Mouse (Mus musculus): ENCODE results near the gene Mia2. TPM values are rescaled to one million over a fixed set of nuclear protein-coding genes. Genes with fewer than 3 reads are reported as not detected.
A peak's percentile ranks its signal among the peaks of the same experiment; 100 is the strongest.

Mia2 gene
- total RNA-seq, 1 experiment from 2014 or later: 216 TPM

DNA sequence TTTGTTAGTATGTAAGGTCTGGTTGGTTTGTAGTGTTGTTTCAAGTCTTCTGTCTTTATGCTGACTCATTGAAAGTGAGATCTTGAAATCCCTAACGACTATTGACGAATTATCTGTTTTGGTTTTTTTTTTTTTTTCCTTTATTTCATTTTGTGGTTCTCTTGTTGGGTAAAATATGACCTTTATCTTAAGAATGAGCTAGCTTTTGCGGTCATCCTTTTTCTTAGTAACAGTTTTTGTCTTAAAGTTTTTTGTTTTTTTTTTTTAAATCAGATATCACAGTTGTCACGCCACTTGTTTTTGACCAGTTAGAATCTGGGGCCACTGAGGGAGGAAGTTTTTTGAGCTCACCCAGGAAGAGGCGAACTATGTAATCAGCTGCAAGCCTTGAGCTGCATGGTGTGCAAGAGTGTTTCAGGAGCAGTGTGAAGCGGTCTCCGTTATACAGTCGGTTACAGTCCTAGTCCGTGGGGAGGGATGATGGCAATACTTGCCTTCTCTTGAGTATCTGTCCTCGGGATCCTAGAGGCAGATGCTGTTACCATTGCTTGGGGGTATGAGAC is 37.9 kb downstream of the Mia2 start:
- ATAC-seq (replicated peaks in 1 of 2; ENCODE audit: insufficient read depth in 1 of 2, low FRiP score in 2 of 2, low TSS enrichment in 1 of 2, low read depth in 1 of 2, poor library complexity in 2 of 2, severe bottlenecking in 2 of 2): no peak

DNA sequence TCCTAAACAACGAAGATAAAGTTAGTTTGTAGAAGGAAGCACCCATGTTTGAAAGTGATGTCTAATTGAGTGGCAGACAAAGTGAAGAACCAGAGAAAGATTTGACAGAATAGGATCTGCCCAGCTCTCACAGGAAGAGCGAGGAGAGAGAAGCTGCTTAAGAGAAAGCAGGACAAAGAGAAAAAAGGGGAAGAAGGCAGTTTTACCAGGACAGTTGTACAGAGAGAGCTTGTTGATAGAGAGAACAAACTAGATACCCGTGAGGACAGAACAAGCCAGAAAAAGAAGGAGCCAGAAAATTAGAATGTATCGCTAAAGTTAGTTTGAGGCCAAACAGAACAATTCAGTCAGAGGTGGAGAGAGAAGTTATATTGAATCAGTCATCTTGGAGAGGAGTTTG is 39.5 kb downstream of the Mia2 start:
- no peak for ATAC-seq (replicated peaks in 1 of 2; ENCODE audit: insufficient read depth in 1 of 2, low FRiP score in 2 of 2, low TSS enrichment in 1 of 2, low read depth in 1 of 2, poor library complexity in 2 of 2, severe bottlenecking in 2 of 2)

DNA sequence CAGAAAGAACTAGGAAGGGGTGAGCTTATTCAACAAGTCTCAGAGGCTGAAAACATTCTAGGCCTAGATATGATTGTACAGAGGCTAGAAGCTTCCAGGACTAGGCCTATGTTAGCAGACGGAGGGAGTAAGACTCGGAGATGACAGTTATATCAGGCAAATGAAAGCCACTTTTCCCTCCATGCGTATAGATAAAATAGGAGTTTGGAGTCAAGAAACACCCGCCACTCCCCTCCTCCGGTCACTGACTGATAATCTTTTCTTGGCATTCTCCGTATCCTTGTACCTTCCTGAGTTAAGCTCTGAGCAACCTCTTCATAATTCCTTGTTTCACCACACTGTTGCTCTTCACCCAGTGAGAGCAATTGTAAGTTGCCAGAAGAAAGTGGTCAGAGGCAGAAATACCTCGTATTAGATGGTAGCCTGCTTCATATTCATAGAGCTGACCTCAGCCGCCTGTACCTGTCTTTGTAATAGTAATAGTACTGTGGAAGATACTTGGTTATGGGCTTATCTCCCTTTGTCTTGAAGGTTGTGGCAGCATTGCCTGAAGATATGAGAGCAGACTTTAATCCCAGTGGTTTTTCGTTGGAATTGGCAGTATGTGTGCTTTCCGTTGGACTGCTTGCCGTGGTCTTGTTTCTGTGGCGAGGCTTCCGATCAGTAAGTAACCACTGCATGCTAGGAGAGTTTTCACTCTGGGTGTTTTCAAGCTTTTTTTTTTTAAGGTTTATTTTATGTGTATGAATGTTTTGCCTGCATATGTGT is 40.1 kb downstream of the Mia2 start:
- no peak for ATAC-seq (replicated peaks in 1 of 2; ENCODE audit: insufficient read depth in 1 of 2, low FRiP score in 2 of 2, low TSS enrichment in 1 of 2, low read depth in 1 of 2, poor library complexity in 2 of 2, severe bottlenecking in 2 of 2)

DNA sequence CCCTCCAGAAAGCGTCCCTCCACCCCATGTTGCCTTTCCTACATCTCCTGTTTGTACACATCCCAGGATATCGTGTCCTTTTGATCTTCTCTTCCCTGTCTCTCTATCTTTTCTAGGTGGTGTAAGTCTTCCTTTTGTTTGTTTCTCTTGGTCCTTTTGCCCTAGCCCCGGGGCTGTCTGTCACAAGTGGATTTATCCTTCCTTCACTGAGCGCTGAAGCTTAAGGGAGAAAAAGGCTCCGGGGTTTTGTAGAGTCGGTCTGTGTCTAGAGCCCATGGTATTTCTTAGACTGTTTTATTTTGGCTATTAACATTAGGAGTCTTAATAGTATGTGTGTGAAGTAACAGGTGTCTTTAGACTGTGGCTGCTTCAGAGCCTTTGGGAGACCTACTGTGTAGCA is 41.4 kb downstream of the Mia2 start:
- ATAC-seq (replicated peaks in 1 of 2; ENCODE audit: insufficient read depth in 1 of 2, low FRiP score in 2 of 2, low TSS enrichment in 1 of 2, low read depth in 1 of 2, poor library complexity in 2 of 2, severe bottlenecking in 2 of 2): no peak

DNA sequence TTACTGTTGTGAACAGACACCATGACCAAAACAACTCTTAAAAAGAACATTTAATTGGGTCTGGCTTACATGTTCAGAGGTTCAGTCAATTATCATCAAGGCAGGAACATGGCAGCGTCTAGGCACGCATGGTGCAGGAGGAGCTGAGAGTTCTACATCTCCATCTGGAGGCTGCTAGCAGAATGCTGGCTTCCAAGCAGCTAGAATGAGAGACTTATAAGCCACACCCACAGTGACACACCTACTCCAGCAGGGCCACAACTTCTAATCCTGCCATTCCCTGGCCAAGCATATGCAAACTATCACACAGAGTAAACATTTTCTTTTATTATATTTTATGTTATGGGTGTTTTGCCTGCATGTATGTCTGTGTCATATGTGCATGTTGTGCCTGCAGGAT is 43.8 kb downstream of the Mia2 start:
- no peak for ATAC-seq (replicated peaks in 1 of 2; ENCODE audit: insufficient read depth in 1 of 2, low FRiP score in 2 of 2, low TSS enrichment in 1 of 2, low read depth in 1 of 2, poor library complexity in 2 of 2, severe bottlenecking in 2 of 2)

DNA sequence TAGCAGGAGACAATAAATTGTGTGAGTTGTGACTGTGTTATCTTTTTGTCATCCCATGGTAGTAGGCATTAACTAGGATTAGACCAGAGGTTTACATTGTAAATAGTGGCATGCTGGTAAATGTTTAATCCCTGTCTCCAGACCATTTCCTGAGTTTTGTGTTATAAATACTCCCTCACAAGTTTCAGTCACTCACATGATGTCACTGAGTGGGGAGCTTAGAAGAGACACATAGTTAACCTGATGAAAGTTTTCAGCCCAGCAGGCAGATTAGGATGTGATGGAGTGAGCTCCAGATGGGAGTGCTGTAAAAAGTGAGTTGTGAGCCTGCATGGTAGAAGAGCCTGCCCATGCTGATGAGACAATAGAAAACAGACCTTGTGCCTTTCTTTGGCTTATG is 49.5 kb downstream of the Mia2 start:
- no peak for ATAC-seq (replicated peaks in 1 of 2; ENCODE audit: insufficient read depth in 1 of 2, low FRiP score in 2 of 2, low TSS enrichment in 1 of 2, low read depth in 1 of 2, poor library complexity in 2 of 2, severe bottlenecking in 2 of 2)

DNA sequence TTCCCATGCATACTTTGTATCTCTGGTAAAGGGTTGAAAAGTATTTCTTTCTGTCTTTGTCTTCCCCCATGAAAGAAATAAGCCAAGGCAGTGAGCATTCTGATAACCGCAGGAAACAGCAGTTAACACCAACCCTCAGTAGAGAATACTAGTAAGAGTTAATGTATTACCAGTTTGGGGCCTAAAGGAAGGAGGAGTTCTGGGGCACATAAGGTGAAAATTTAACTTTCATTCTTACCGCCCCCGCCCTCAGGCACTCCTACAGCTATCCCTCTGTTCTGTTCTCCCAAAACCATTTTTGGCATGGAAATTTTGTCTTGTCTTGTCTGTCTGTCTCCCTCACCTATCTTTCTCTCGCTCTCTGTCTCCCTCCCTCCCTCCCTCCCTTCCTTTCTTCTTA is 54.1 kb downstream of the Mia2 start:
- no peak for ATAC-seq (replicated peaks in 1 of 2; ENCODE audit: insufficient read depth in 1 of 2, low FRiP score in 2 of 2, low TSS enrichment in 1 of 2, low read depth in 1 of 2, poor library complexity in 2 of 2, severe bottlenecking in 2 of 2)

DNA sequence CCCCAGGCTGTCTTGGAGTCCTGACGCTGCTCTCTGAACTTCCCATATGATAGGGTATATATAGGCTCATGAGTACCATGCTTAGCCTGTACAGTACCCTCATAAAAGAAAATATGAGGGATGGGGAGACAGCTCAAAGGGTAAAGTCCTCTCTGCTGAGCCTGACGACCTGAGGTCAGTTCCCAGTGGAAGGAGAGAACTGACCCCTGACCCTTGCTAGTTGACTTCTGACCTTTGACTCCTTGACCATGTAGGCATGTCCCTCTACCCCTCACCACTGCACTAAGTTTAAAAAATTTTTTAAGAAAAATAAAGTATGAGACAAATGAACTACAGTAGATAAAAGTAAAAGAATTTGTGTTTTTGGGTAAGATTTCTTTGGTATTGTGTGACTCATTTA is 65.5 kb downstream of the Mia2 start:
- no peak for ATAC-seq (replicated peaks in 1 of 2; ENCODE audit: insufficient read depth in 1 of 2, low FRiP score in 2 of 2, low TSS enrichment in 1 of 2, low read depth in 1 of 2, poor library complexity in 2 of 2, severe bottlenecking in 2 of 2)

DNA sequence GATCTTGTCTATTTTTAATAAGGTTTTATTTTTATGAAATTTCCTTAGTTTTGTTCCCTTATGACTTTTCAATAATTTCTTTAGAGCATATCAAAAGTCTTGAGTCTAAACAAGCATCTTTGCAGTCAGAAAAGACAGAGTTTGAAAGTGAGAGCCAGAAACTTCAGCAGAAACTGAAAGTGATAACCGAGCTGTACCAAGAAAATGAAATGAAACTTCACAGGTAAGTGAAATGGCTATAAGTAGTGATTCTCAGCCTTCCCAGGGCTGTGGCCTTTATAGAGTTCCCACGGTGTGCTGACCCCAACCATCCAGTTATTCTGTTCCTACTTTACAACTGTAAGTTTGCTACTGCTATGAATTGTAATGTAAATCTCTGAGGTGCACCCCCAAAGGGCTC is 67.2 kb downstream of the Mia2 start:
- no peak for ATAC-seq (replicated peaks in 1 of 2; ENCODE audit: insufficient read depth in 1 of 2, low FRiP score in 2 of 2, low TSS enrichment in 1 of 2, low read depth in 1 of 2, poor library complexity in 2 of 2, severe bottlenecking in 2 of 2)

DNA sequence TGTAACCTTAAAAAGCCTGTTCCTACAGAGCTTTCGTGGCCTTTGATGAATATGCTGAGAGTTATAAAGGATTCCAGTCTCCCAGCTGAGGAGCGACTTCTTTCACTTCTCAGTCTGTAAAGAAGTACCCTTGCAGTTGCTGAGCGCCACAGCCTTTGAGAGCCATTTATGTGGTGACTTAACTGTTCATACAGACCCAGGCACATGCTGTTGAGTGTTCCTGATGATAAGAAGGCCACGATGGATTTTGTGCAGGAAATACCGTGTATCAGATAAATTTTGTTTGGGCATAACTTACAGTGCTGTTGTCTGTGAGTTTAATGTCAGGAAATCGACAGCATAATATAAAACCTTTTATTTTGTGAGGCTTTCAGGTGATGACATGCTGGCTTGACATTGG is 68.9 kb downstream of the Mia2 start:
- no peak for ATAC-seq (replicated peaks in 1 of 2; ENCODE audit: insufficient read depth in 1 of 2, low FRiP score in 2 of 2, low TSS enrichment in 1 of 2, low read depth in 1 of 2, poor library complexity in 2 of 2, severe bottlenecking in 2 of 2)

DNA sequence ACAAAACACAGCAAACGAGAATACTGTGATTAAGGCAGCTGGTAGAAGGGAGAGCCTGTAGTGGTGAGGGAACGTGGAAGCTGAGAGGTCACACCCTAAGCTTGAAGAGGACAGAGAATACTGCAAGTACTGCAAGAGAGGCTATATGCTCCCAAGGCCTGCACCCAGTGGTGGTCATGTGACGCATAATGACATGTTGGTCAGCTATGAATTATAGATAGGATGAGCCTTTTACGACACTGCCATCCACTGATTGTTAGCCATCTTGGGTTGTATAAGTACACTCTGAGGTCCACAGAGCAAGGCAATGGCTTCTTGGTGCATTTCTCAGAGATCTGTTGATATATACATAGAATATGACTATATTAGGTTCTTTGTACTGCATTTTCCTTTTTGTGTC is 71.0 kb downstream of the Mia2 start:
- no peak for ATAC-seq (replicated peaks in 1 of 2; ENCODE audit: insufficient read depth in 1 of 2, low FRiP score in 2 of 2, low TSS enrichment in 1 of 2, low read depth in 1 of 2, poor library complexity in 2 of 2, severe bottlenecking in 2 of 2)

DNA sequence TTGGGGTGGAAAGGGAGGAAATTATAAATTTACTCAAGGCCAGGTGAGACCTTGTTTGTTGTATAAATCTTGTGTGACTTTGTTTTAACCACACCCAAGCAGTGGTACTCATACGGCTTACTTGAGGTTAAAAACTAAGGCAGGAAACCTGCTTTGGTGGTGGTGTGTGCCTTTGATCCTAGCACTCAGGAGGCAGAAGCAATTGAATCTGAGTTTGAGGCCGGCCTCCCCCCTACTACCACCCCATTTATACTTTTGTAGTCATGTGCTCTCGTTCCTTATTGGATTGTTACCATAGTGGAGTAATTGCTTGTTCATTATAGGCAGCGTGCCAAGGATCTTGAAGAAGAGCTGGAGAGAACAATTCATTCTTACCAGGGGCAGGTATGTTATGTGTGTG is 74.3 kb downstream of the Mia2 start:
- ATAC-seq (replicated peaks in 1 of 2; ENCODE audit: insufficient read depth in 1 of 2, low FRiP score in 2 of 2, low TSS enrichment in 1 of 2, low read depth in 1 of 2, poor library complexity in 2 of 2, severe bottlenecking in 2 of 2): no peak

DNA sequence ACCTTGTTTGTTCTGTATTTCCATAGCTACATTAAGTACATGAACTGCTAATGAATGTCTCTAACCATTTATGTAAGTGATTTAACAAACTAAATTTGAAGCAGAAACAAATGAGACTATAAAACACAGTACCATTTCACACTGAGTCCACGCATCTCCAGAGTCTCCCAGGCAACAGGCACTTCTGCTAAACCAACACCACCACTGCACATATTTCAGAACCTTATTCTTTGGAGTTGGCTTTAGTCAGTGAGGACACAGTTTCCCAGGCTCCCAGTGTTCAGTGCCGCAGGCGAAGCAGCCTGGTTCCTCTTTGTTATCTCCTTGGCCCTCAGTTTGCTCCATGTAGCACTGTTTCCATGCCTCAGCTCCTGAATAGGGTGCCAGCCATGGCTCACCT is 82.2 kb downstream of the Mia2 start:
- ATAC-seq (replicated peaks in 1 of 2; ENCODE audit: insufficient read depth in 1 of 2, low FRiP score in 2 of 2, low TSS enrichment in 1 of 2, low read depth in 1 of 2, poor library complexity in 2 of 2, severe bottlenecking in 2 of 2): no peak

DNA sequence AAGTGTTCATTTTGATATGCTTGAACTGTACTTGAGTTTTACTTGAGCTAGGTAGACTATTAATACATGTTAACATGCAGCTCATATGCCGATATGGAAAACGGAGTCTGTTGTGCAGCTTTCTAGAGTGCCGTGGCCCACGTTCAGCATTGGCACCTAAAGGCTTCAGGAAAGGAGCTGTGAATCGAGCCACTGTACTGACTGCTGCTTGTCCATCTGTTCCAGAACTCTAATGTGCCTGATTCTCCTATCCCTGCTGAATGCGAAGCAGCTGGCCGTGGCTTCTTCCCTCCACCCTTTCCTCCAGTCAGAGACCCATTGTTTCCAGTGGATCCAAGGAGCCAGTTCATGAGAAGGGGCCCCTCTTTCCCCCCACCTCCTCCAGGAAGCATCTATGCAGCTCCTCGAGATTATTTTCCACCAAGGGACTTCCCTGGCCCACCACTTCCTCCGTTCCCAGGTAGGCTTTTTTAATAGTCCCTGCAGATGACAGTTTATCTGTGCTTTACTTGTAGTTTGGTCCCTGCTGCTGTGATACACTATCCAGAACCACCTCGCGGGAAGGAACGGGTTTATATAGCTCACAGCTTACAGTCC is 92.6 kb downstream of the Mia2 start:
- no peak for ATAC-seq (replicated peaks in 1 of 2; ENCODE audit: insufficient read depth in 1 of 2, low FRiP score in 2 of 2, low TSS enrichment in 1 of 2, low read depth in 1 of 2, poor library complexity in 2 of 2, severe bottlenecking in 2 of 2)

DNA sequence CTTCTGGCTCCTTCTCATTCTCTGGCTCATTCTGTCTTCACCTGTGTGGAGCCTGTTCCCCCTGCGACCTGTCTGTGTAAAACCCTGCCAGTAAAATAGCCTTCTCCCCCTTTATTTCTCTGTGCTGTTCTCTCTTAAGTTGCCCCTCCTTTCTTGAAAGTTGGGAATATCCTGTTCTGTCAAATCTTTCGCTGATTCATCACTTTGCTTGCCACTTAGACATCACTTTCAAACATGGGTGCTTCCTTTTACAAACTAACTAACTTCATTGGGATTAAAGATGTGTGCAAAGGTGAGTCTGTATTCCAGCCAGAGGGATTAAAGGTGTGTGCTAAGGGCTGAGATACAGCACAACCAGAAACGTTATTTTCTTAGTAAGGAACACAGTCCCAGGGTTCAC is 98.0 kb downstream of the Mia2 start:
- no peak for ATAC-seq (replicated peaks in 1 of 2; ENCODE audit: insufficient read depth in 1 of 2, low FRiP score in 2 of 2, low TSS enrichment in 1 of 2, low read depth in 1 of 2, poor library complexity in 2 of 2, severe bottlenecking in 2 of 2)

DNA sequence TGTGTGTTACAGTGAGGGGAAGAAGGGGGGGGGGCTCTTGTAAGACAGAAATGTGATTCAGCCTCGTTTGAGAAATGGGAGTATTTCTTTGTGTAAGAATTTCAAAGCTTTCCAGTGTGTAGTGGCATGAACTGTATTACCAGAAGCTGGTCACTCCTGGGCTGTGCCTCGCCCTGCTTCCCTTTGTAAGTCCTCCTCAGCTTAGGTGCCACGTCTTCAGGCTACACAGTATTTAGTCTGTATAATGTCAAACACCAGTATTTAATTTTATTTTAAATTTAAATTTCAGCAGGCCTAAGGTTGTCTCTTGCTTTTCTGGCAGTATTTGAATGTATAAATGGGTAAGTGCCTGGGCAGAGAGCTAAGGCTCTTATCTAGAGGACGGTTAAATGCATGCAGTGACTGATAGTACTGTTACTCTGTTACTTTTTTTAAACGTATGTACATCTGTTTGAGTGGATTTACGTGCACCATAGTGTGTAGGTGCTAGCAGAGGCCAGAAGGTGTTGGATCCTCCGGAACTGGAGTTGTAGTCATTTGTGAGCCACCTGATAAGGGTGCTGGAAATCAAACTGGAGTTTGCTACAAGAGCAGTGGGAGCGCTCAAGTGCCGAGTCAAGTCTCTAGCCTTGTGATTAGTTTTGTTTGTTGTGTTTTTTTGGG is 98.9 kb downstream of the Mia2 start:
- ATAC-seq (replicated peaks in 1 of 2; ENCODE audit: insufficient read depth in 1 of 2, low FRiP score in 2 of 2, low TSS enrichment in 1 of 2, low read depth in 1 of 2, poor library complexity in 2 of 2, severe bottlenecking in 2 of 2): peak in 1 of 2 experiments; percentile 27; a peak in 2 of 4 replicates

DNA sequence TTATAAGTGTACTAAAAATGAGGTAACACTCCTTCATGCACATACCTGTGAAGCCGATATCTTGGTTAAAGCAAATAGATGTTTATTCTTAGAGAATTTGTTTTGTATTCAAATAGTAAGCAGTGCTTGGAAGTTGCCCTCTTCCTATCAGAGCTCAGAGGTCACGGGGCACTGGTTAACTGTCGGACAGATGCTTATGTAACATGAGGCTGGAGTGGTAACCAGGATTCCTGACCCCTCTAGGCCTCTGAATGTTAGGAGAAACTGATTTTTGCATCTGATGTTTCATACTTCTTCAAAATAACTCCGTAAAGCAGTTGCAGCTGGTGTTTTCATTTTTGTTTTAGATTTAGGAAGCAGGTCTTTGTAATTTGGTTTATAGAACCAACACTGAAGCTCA is 99.5 kb downstream of the Mia2 start:
- ATAC-seq (replicated peaks in 1 of 2; ENCODE audit: insufficient read depth in 1 of 2, low FRiP score in 2 of 2, low TSS enrichment in 1 of 2, low read depth in 1 of 2, poor library complexity in 2 of 2, severe bottlenecking in 2 of 2): no peak

DNA sequence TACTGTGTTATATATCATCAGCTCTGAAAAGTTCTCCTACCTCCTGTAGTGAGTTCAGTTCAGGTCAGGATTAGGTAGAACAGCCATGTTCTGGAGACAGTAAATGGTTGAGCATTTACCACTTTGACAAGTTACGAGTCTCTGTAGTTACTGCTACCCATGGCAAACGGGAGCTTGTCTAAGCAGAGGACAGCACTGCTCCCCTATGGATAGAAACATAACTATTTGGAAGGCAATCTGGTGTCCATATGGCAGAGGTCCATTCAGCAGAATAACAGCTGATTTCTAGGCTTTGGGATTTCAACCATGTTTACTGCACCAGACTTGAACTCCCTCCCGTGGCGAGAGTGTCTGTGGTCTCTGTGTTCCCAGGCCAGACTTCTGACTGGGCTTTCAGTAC is 100.3 kb downstream of the Mia2 start:
- ATAC-seq (replicated peaks in 1 of 2; ENCODE audit: insufficient read depth in 1 of 2, low FRiP score in 2 of 2, low TSS enrichment in 1 of 2, low read depth in 1 of 2, poor library complexity in 2 of 2, severe bottlenecking in 2 of 2): no peak
